Mouse (Mus musculus): Measurements from ENCODE around the gene Pask. TPM values are rescaled to one million over a fixed set of nuclear protein-coding genes. Genes with fewer than 3 reads are reported as not detected.
A peak's percentile ranks its signal among the peaks of the same experiment; 100 is the strongest.
"Not testable (repeated sequence)": the region's sequence is repeated elsewhere in the genome, so short reads cannot be mapped to it uniquely, and the experiment has no call there.

Pask gene
- polyA plus RNA-seq, 1 experiment, result 1.5 TPM

DNA sequence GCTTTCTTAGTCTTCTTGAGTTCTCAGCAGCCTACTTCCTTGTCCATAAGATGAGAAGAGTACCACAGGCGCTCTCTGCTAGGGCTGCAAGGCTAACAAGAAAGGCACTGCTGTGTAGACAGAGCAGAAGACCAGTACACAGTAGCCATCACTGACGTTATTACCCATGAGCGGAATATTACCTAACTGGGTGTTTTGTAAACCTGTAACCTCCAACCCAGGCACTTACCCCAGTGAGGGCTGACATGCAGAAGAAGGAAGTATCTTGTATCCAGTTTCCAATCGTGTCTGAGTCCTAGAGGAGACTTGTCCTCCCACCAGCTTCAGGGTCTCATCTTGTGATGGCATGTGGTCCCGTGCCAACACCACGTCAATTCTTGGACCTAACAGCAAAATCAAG lies 19.3 kb downstream of the Pask start:
- no peak for DNase-seq (ENCODE audit: low read depth in 1 of 2, low spot score in 2 of 2)
- no peaks in the 10 kb centered on the region for H3K4me1 ChIP-seq (ENCODE audit: control insufficient read depth, insufficient read depth, insufficient read length)
- TF ChIP-seq POLR2A (IDR thresholded peaks at IDR 0.05; ENCODE audit: low read depth, low read length) (no peak), CTCF (IDR thresholded peaks at IDR 0.05; ENCODE audit: extremely low read depth, insufficient read depth, insufficient read length, insufficient replicate concordance) (no peak)
- H3K4me3 ChIP-seq (ENCODE audit: extremely low read depth, insufficient read depth, insufficient read length), result no peak overlapping the region
- H3K36me3 ChIP-seq (ENCODE audit: control insufficient read depth, insufficient read depth, low read length), result no peaks in the 10 kb centered on the region
- WGBS, result 89% methylated on average over 6 of the region's 6 CpGs
- H3K27ac ChIP-seq (ENCODE audit: insufficient read depth, low read length), result no peak overlapping the region
- H3K27me3 ChIP-seq (ENCODE audit: control insufficient read depth, insufficient read depth, low read length), result no peaks in the 10 kb centered on the region

DNA sequence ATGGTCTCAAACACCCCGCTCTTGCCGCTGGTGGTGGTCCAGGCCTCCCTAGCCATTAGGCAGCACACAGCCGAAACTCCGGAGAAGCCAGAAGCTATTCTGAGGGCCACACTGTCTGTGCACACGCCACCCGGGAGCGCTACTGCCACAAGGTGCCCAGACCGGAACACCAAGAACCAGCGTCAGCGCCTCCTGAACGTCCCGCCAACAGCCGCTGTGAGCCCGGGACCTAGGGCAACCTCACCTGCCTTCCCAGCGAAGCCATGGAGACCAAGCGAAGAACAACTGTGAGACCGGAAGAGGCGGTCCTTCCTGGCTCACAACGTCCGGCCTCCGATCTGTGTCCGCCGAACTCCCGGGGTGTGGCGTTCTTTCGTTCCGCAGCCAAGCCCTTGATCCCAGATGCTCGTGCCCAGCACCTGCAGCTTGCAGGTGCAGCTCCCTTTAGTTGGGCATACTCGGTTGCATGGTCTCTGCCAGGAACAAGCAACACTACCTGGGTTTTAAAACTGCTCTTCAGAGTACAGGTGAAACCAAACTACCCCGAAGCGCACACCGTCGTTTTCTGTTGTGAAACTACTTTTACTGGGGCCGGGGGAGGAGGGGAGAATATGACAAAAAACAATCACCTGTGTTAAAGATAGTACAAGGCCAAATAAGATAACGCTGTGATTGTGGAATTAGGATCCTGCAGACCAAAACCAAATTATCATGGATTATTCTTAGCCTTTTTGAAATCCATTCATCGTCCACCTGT lies 37.5 kb downstream of the Pask start, which contains the start of gene Mterf4:
TSS of gene Mterf4 (minus strand) at position 335 of the 757 bp plus-strand sequence.
- Histone ChIP-seq H3K4me3 (ENCODE audit: extremely low read depth, insufficient read depth, insufficient read length) (peak within 1 kb of the TSS; percentile 90), H3K27me3 (ENCODE audit: control insufficient read depth, insufficient read depth, low read length) (no peaks in the 10 kb centered on the region), H3K4me1 (ENCODE audit: control insufficient read depth, insufficient read depth, insufficient read length) (no peaks in the 10 kb centered on the region), H3K36me3 (ENCODE audit: control insufficient read depth, insufficient read depth, low read length) (peaks cover 5% of the 10 kb centered on the region; the same call in 1 of the 2 replicates), H3K27ac (ENCODE audit: insufficient read depth, low read length) (peak within 1 kb of the TSS; percentile 33; the same call in 1 of the 2 replicates)
- DNase-seq (ENCODE audit: low read depth in 1 of 2, low spot score in 2 of 2), result peak; percentile 62 to 68
- WGBS, result 4% methylated on average over 36 of the region's 36 CpGs
- no peak for TF ChIP-seq CTCF (IDR thresholded peaks at IDR 0.05; ENCODE audit: extremely low read depth, insufficient read depth, insufficient read length, insufficient replicate concordance)
- TF ChIP-seq POLR2A (IDR thresholded peaks at IDR 0.05; ENCODE audit: low read depth, low read length), result no peak

DNA sequence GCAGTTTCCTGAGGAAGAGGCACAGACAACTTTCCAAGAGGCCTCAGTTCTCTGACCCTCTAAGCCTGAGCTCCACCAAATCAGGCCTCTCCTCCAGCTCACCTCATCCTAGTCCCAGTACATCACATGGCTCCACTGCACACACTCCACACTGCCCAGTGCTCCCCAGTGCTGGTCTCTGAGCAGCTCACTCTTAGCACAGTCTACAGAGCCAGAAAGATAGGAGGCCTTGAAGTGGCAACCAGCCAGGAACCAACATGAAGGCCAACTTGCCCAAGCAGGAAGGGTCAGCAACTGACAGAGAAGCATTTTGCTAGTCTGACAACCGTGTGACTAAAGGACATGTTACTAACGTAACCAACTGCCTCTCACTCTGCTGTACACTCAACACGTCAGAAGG lies 42.7 kb downstream of the Pask start:
- DNase-seq (ENCODE audit: low read depth in 1 of 2, low spot score in 2 of 2), result no peak
- H3K4me1 ChIP-seq (ENCODE audit: control insufficient read depth, insufficient read depth, insufficient read length), result no peaks in the 10 kb centered on the region
- TF ChIP-seq CTCF (IDR thresholded peaks at IDR 0.05; ENCODE audit: extremely low read depth, insufficient read depth, insufficient read length, insufficient replicate concordance) (no peak), POLR2A (IDR thresholded peaks at IDR 0.05; ENCODE audit: low read depth, low read length) (no peak)
- WGBS, result 91% methylated on average over 3 of the region's 3 CpGs
- H3K27me3 ChIP-seq (ENCODE audit: control insufficient read depth, insufficient read depth, low read length), result no peaks in the 10 kb centered on the region
- no peak overlapping the region for H3K27ac ChIP-seq (ENCODE audit: insufficient read depth, low read length)
- H3K4me3 ChIP-seq (ENCODE audit: extremely low read depth, insufficient read depth, insufficient read length), result no peak overlapping the region
- H3K36me3 ChIP-seq (ENCODE audit: control insufficient read depth, insufficient read depth, low read length), result peaks cover 14% of the 10 kb centered on the region

DNA sequence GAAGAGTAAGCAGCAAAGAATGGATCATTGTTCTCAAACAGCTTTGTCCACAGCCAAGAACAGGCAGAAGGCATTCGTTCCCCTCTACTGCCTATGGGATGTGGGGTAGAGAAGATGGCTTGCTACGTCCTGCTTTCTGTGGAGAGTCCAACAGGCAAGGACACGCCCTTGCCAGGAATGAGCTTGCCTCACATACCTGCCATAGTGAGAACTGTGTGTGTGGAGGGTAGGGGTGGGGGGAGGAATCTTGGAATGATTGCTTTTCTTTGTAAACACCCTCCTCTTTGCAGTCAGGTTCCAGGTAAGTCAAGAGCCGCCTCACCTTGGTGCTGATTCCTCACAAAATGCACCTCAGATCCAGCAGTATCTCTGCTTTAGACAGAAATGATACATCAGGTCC lies 43.5 kb downstream of the Pask start:
- Histone ChIP-seq H3K4me1 (ENCODE audit: control insufficient read depth, insufficient read depth, insufficient read length) (no peaks in the 10 kb centered on the region), H3K4me3 (ENCODE audit: extremely low read depth, insufficient read depth, insufficient read length) (no peak overlapping the region), H3K27ac (ENCODE audit: insufficient read depth, low read length) (no peak overlapping the region), H3K36me3 (ENCODE audit: control insufficient read depth, insufficient read depth, low read length) (peaks cover 14% of the 10 kb centered on the region), H3K27me3 (ENCODE audit: control insufficient read depth, insufficient read depth, low read length) (no peaks in the 10 kb centered on the region)
- WGBS, result 89% methylated on average over 4 of the region's 4 CpGs
- TF ChIP-seq CTCF (IDR thresholded peaks at IDR 0.05; ENCODE audit: extremely low read depth, insufficient read depth, insufficient read length, insufficient replicate concordance) (no peak), POLR2A (IDR thresholded peaks at IDR 0.05; ENCODE audit: low read depth, low read length) (no peak)
- no peak for DNase-seq (ENCODE audit: low read depth in 1 of 2, low spot score in 2 of 2)

DNA sequence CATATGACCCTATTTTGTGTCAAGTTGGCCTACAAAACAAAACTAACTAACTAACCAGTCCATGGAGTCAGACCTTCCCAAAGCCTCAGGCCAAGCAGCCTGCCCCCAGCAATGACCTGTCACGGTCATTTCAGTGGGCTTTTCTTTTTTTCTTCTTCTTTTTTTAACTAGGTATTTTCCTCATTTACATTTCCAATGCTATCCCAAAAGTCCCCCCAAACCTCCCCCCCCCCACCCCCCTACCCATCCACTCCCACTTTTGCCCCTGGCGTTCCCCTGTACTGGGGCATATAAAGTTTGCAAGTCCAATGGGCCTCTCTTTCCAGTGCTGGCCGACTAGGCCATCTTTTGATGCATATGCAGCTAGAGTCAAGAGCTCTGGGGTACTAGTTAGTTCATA lies 48.8 kb downstream of the Pask start:
- H3K4me3 ChIP-seq (ENCODE audit: extremely low read depth, insufficient read depth, insufficient read length); H3K27ac ChIP-seq (ENCODE audit: insufficient read depth, low read length): not testable (repeated sequence)
- 88% methylated on average over 3 of the region's 3 CpGs for WGBS

DNA sequence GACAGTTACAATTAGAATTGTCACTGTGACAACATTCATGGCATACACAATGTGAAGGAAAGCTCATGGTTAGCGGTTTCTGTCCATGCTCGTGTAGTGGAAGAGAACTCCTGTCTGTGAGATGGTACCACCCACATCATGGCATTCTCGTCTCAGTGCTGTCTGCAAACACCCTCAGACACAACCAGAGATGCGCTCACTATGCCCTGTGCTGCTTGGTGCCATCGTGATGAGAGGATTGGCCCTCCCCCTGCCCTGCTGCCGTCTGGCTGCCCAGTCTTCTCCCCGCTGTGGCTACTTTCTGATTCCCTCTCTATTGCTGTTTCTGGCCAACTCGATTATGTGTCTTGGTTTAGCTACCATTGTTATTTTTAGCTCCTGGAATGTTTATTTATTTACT lies 51.3 kb downstream of the Pask start:
- WGBS, result 80% methylated on average over 8 of the region's 8 CpGs
- H3K36me3 ChIP-seq (ENCODE audit: control insufficient read depth, insufficient read depth, low read length), result no peaks in the 10 kb centered on the region; the same call in 1 of the 2 replicates
- no peaks in the 10 kb centered on the region for H3K4me1 ChIP-seq (ENCODE audit: control insufficient read depth, insufficient read depth, insufficient read length)
- no peaks in the 10 kb centered on the region for H3K27me3 ChIP-seq (ENCODE audit: control insufficient read depth, insufficient read depth, low read length)
- H3K27ac ChIP-seq (ENCODE audit: insufficient read depth, low read length), result no peak overlapping the region
- H3K4me3 ChIP-seq (ENCODE audit: extremely low read depth, insufficient read depth, insufficient read length), result no peak overlapping the region
- no peak for DNase-seq (ENCODE audit: low read depth in 1 of 2, low spot score in 2 of 2)
- TF ChIP-seq POLR2A (IDR thresholded peaks at IDR 0.05; ENCODE audit: low read depth, low read length) (no peak), CTCF (IDR thresholded peaks at IDR 0.05; ENCODE audit: extremely low read depth, insufficient read depth, insufficient read length, insufficient replicate concordance) (no peak)

More for the DNA sequence above, 48.8 kb downstream of the Pask start:
- H3K4me1 ChIP-seq (ENCODE audit: control insufficient read depth, insufficient read depth, insufficient read length); H3K36me3 ChIP-seq (ENCODE audit: control insufficient read depth, insufficient read depth, low read length); DNase-seq (ENCODE audit: low read depth in 1 of 2, low spot score in 2 of 2); H3K27me3 ChIP-seq (ENCODE audit: control insufficient read depth, insufficient read depth, low read length): not testable (repeated sequence)

DNA sequence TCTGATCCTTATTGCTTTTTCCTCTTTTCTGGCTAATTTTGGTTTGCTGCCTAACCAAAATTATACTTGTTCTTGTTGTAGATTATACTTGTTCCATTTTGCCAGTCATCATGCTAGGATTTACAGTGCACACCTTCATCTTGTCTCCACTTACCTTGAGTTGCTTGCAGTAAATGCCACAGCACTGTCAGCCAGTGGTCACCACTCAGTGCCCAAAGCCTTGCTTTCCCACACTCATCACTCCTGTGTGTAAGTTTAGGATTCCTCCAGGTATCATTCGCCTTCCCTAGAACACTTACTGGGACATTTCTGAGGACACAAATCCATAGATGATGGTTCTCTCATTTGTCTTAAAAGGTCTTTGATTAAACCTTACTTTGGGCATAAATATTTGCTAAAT lies 51.7 kb downstream of the Pask start:
- 93% methylated on average over 1 of the region's 1 CpGs for WGBS
- Histone ChIP-seq H3K27me3 (ENCODE audit: control insufficient read depth, insufficient read depth, low read length) (no peaks in the 10 kb centered on the region), H3K36me3 (ENCODE audit: control insufficient read depth, insufficient read depth, low read length) (no peaks in the 10 kb centered on the region), H3K4me3 (ENCODE audit: extremely low read depth, insufficient read depth, insufficient read length) (no peak overlapping the region), H3K4me1 (ENCODE audit: control insufficient read depth, insufficient read depth, insufficient read length) (no peaks in the 10 kb centered on the region), H3K27ac (ENCODE audit: insufficient read depth, low read length) (no peak overlapping the region)
- no peak for DNase-seq (ENCODE audit: low read depth in 1 of 2, low spot score in 2 of 2)
- TF ChIP-seq POLR2A (IDR thresholded peaks at IDR 0.05; ENCODE audit: low read depth, low read length) (no peak), CTCF (IDR thresholded peaks at IDR 0.05; ENCODE audit: extremely low read depth, insufficient read depth, insufficient read length, insufficient replicate concordance) (no peak)
